Mouse (Mus musculus): Measurements from ENCODE around the gene Pld1. TPM values are rescaled to one million over a fixed set of nuclear protein-coding genes. Genes with fewer than 3 reads are reported as not detected.

Gene Pld1
- polyA plus RNA-seq, 1 experiment from 2014 or later: 5.8 TPM

DNA sequence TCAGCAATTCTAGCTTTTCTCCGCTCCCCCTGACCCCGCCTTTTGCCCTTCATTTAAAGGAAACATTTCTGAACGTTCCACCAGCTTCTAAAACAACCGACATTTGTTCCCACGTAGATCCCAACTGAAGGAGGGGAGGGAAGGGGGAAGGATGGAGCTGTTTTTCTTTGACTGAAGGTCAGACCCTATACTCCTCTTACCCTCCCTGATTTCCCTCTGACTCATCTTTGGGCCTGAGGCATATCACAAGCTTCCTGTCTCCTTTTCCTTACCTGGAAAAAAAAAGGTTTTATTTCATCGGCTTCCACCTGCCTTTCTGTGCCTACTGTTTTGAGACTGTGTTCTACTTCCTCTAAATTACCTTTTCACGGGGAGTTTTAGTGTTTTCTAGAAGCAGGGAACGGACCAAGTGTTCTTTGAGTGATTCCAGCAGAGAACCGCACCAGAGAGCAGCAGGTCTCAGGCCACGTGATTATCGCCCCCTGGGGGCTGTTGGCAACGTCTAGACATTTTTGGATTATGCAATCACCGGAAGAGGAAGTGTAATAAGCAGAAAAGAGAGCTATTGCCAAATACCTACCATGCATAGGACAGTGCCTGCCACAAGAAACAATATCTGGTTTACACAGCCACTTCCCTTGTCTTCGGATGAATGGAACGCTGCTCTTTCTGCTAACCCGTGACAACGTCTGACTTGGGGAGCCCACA lies 232.6 kb downstream of the Pld1 start:
- no peak overlapping the region for H3K27ac ChIP-seq (replicated peaks)
- DNase-seq (ENCODE audit: low spot score) (peak; percentile 28), ATAC-seq (ENCODE audit: low FRiP score, low TSS enrichment) (0 out of 2 replicates have a peak, but pooled peaks have one; percentile 26)
- no peaks in the 10 kb centered on the region for H3K27me3 ChIP-seq (ENCODE audit: control insufficient read depth, insufficient read depth, low read length)
- H3K9ac ChIP-seq (ENCODE audit: low read length): no peak overlapping the region
- no peaks in the 10 kb centered on the region for H3K9me3 ChIP-seq (ENCODE audit: control insufficient read depth, low read length)
- no peak overlapping the region for H3K4me2 ChIP-seq (replicated peaks; ENCODE audit: low read depth)
- H3K4me3 ChIP-seq (ENCODE audit: low read depth, low read length): no peak overlapping the region
- H3K4me1 ChIP-seq (replicated peaks; ENCODE audit: control insufficient read depth, insufficient read depth): no peaks in the 10 kb centered on the region
- TF ChIP-seq CTCF (IDR thresholded peaks at IDR 0.05; ENCODE audit: low read depth) (peak; percentile 47), EP300 (optimal IDR thresholded peaks at IDR 0.05) (no peak)
- no peaks in the 10 kb centered on the region for H3K36me3 ChIP-seq (ENCODE audit: control insufficient read depth, insufficient read depth, low read length)
- 39% methylated on average over 17 of the region's 17 CpGs for WGBS

DNA sequence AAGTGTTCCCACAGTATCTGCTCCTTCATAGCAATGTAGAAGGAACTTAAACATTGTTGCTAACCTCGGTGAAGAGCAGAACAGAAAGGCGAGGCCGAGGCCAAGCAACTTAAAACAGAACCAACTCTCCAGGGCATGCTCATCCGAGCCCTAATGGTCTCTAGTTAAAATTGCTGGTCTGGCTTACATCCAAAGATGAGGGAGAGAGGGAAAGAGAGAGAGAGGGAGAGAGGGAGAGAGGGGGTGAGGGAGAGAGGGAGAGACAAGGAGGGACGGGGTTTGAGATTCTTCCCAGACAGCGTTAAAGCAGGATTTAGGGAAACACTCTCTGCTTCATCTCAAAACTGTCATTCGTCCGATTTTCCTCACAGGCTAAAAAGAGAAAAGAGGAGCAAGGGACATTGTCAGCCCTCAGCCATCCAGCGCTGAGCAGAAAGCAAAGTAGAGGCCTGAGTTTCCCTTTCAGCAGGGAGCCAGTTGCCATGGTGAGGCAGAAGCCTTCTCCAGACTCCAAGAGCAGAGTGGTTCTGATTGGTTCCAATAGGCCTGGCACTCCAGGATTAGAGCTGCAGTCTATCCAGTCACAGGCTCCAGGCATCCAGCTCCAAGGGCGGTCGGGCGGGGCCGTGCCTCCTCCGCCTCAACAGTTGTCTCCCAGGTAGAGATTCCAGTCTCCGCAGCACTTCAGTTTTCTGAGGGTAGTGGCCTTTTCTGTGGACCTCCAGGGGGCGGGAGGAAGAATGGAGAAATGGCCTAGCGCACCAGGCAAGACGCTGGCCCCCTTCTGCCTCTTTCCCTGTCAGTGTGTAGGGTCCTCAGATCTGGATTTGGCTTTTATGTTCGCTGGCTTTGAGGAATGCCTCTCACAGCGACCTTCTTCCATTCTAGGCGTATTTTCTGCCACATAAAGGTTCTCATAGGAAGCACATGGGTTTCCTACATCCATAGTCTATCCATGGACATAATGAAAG lies 237.8 kb downstream of the Pld1 start:
- Histone ChIP-seq H3K4me2 (replicated peaks; ENCODE audit: low read depth) (0 out of 2 replicates have a peak overlapping the region, but pooled peaks have one; percentile 12), H3K36me3 (ENCODE audit: control insufficient read depth, insufficient read depth, low read length) (no peaks in the 10 kb centered on the region), H3K4me1 (replicated peaks; ENCODE audit: control insufficient read depth, insufficient read depth) (0 out of 2 replicates have a peak, but pooled peaks cover 2% of the 10 kb centered on the region), H3K27me3 (ENCODE audit: control insufficient read depth, insufficient read depth, low read length) (no peaks in the 10 kb centered on the region), H3K9me3 (ENCODE audit: control insufficient read depth, low read length) (no peaks in the 10 kb centered on the region), H3K27ac (replicated peaks) (0 out of 2 replicates have a peak overlapping the region, but pooled peaks have one; percentile 20), H3K9ac (ENCODE audit: low read length) (no peak overlapping the region), H3K4me3 (ENCODE audit: low read depth, low read length) (no peak overlapping the region; the same call in 1 of the 2 replicates)
- WGBS: 23% methylated on average over 21 of the region's 21 CpGs
- peak; percentile 79 for ATAC-seq (ENCODE audit: low FRiP score, low TSS enrichment)
- peak; percentile 24 for DNase-seq (ENCODE audit: low spot score)
- TF ChIP-seq CTCF (IDR thresholded peaks at IDR 0.05; ENCODE audit: low read depth) (peak; percentile 11; the same call in 1 of the 2 replicates), EP300 (optimal IDR thresholded peaks at IDR 0.05) (no peak)

- ATAC-seq (ENCODE audit: low FRiP score, low TSS enrichment): no peak
- WGBS: 47% methylated on average over 6 of the region's 6 CpGs
- TF ChIP-seq CTCF (IDR thresholded peaks at IDR 0.05; ENCODE audit: low read depth): no peak
- TF ChIP-seq EP300 (optimal IDR thresholded peaks at IDR 0.05): no peak
These were observed 239.8 kb downstream of the Pld1 start for GRCm38 (mm10) chr3:28178333-28178732.

More at GRCm38 (mm10) chr3:28178333-28178732, 239.8 kb downstream of the Pld1 start:
- Histone ChIP-seq H3K9me3 (ENCODE audit: control insufficient read depth, low read length) (no peaks in the 10 kb centered on the region), H3K36me3 (ENCODE audit: control insufficient read depth, insufficient read depth, low read length) (no peaks in the 10 kb centered on the region), H3K27me3 (ENCODE audit: control insufficient read depth, insufficient read depth, low read length) (no peaks in the 10 kb centered on the region), H3K27ac (replicated peaks) (no peak overlapping the region), H3K4me2 (replicated peaks; ENCODE audit: low read depth) (no peak overlapping the region), H3K9ac (ENCODE audit: low read length) (no peak overlapping the region), H3K4me1 (replicated peaks; ENCODE audit: control insufficient read depth, insufficient read depth) (0 out of 2 replicates have a peak, but pooled peaks cover 2% of the 10 kb centered on the region), H3K4me3 (ENCODE audit: low read depth, low read length) (no peak overlapping the region)
- DNase-seq (ENCODE audit: low spot score): no peak

Other genes with a start within 250 kb of the Pld1 start
- gene Fndc3b, start 227.4 kb upstream of the Pld1 start, polyA plus RNA-seq (2015; fragmentation: Nextera tagmentation; extraction: Ambion mirVana): 11.8 TPM in 2 replicates
- gene Tmem212, start 42.3 kb upstream of the Pld1 start, polyA plus RNA-seq (2015; fragmentation: Nextera tagmentation; extraction: Ambion mirVana): not detected in 2 replicates